Mouse (Mus musculus): Measurements from ENCODE around the gene Cphx2.
"Not testable (repeated sequence)": the region's sequence is repeated elsewhere in the genome, so short reads cannot be mapped to it uniquely, and the experiment has no call there.

GRCm38 (mm10) chr14:26097622-26098021 lies 16.3 kb downstream of the Cphx2 start:
- TF ChIP-seq CTCF (IDR thresholded peaks at IDR 0.05; ENCODE audit: control insufficient read depth, insufficient read depth, insufficient replicate concordance, low read depth, low read length); POLR2A (IDR thresholded peaks at IDR 0.05; ENCODE audit: control insufficient read depth, low read depth, low read length): not testable (repeated sequence)
